Mouse (Mus musculus): ENCODE measurements around the gene Stk24.
A peak's percentile ranks its signal among the peaks of the same experiment; 100 is the strongest.

Stk24 gene

DNA sequence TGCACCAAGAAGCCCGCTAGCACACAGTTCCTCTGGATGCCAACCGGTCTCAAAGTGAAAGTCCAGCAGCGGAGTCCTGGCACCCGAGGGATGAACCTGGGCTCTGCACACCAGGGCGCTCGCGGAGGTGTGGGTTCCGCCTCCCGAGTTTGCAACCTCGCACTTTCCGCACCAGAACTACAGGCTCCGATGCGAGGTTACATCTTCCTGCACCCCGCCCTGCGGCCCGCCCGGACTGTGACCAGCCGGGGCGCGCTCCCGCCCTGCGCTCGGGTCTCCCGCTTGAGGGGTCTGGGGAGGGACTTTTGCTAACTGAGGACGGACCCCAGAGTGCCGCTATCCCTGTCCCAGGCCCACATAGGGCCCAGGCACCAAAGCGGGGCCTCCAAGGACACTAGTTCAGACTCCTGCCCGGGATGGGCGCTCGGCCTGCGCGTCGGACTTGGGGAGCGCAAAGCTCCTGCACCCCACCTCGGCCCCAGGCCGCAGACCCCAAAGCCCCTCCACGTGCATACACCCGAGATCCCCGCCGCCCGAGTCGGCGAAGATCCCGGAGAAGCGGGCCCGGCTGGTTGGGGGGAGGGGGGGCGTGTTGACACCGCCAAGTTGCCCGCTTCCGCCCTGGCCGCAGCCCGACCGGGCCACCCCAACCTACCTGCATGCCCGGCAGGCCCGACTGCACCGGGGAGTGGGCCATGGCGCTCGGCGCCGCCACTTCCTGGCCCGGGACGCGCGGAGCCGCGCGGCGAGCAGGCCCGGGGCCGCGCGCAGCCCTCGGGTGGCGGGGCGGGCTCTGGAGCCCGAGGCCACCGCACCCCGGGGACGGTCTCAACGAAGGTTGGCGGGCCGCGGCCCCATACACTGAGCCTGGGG, 1.3 kb downstream of the Stk24 start:
- DNase-seq: peak; percentile 24

DNA sequence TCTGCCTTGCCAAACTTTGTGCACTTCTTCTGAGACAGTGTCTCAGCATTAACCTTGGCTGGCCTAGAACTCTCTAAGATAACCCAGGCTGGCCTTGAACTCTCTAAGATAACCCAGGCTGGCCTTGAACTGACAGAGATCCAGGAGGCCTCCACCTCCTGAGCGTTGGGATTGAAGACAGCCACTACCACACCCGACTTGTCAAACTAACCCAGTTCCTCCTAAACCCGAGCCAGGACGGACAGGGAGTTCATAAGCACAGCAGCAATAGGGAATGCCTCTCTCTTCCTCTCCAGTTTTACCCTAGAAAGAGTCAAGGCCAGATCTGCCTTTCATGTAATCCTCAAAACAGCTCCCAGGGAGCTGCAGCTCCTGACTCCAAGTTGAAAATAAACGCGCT, 3.2 kb downstream of the Stk24 start:
- no peak for DNase-seq

DNA sequence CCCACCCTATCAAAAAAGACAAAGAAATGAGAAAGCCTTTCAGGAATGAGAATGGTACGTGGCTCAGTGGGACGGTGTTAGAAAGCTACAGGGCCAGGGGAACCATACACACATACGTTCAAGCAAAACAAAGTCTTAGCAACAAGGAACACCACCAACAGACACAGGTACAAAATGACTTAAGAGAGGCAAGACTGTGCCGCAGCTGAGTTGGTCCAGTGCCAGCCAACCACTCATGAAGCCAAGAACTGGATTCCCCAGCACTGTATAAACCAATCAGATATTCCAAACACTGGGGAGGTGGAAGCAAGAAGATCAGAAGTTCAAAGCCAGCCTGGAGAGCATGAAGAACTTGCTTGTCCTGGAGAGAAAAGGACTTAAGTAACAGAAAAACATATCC, 5.9 kb downstream of the Stk24 start:
- DNase-seq: peak; percentile 23

DNA sequence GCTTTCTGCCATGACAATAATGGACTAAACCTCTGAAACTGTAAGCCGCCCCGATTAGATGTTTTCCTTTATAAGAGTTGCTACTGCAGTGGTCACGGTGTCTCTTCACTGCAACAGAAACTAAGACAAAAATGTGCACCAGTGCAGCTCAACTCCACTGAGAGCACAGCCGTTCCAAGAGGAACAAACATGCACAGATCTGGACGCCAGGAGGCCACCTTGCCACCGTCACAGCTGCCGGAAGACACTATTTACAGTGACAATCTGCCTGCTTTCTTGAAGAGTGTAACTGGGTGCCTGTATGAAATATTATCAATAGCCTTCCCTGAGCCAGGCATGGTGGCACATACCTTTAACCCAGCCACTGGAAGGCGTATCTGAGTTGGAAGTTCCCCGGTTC, 6.8 kb downstream of the Stk24 start:
- no peak for DNase-seq

DNA sequence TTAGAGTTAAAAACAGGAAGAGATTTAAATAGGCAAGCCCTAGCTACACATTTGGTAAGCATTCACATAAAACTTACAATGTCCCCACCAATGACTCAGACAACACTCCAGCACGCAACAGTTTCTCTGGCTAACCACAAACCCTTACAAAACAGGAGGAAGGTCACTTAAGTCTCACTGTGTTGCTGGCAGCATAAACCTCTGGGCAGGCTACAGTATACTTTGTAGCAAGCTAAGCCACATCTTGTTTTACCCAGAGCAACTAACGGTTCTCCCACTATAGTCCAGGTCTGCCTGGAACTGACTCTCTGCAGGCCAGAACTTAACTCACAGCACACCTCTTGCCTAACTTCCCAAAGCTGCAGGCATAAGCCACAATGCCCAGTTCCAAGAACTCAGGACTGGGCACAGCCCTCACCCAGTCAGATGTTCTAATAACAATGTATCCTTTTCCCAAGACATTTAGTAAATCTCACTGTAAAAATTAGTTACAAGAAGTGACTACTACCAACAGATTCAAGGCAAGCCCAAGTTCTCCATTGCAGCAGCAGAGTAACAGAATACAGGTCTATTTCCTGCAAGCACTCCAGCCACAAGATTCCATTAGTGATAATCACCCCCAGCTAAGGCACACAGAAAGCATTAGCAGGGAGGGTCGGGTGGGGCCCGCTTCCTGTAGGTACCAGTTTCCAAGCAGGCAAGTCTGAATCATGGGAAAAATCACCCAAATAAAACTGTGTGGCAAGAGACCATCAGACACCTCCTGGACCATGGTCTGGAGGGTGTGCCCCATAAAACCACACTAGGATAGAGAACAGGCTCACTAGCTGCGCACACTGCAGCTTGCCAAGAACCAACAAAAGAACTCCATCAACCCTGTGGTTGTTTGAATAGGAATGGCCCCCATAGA, 7.6 kb downstream of the Stk24 start:
- DNase-seq: no peak

DNA sequence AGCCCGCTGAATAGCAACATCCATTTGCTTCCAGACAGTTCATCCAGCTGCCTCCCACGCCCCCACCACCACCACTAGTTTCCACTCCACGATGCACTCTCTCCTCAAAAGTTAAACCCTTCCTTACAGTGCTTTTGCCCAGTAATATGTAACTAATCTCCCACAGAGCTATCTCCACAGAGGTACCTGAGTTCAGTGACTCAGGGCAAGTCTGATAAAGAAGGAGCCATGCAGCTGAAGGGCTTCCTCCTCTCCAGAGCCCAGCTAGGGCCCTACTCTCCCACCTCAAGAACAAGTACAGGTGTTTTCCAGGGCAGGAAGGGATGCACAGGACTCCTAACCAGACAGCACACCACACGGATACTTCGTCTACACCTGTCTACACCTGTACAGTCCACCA, 10.4 kb downstream of the Stk24 start:
- no peak for DNase-seq

DNA sequence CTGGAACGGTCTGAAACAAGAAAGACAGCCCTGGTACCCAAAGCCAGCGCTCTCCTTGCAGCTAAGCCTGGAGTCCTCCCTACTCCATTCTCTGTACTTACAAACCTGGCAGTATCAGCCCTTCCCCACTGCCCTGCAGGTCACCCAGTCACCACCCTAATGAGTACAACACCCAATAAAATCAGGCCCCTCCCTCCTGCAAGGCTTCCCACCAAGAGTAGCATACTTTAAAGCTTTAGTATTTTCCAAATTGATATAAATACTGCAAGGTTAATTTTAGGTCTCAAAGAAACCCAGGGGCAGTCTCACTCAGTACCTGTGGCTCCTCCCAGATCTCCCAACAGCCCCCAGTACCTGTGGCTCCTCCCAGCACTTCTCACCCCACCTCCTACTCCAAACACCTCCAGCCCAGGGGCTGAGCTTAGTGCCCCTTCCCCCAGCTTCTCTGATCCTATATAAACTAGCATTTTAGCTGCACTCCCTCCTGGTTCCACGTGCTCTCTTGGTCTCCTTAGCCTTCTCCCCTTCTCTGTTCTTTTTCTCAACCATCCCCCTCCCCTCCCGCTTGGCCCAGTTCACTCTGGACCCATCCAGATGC, 11.6 kb downstream of the Stk24 start:
- no peak for DNase-seq

DNA sequence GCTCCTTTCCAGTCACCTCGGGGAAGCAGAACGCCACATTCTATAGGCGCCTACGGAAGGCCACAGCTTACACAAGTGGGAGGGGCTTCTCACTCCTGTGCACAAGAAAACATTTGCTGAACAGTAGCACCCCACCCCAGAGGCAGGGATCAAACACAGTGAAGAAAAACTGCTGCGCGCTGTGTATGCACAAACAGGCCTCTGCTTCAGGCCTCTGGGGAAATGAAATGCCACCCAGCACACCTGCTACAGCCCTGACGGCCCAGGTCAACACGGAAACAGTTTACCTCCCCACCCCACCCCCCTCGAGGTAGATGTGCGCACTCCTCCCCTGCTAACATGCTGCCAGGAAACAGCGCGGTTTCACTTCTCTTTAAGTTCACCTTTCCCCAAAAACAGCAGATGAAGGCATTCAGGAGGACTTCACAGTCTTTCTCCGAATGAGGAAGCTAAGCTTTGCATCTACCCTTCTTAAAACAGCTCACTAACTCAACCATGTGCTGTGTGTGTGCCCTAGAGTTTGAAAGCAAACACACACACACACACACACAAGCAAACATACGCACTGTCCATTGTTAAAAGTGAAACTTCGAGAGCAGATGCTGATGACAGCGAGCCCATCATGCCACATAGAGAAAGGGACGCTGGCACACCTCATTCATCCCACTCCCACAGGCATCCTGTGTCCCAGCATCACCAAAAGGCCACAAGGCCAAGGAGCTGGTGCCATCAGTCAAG, 13.7 kb downstream of the Stk24 start:
- DNase-seq: no peak

DNA sequence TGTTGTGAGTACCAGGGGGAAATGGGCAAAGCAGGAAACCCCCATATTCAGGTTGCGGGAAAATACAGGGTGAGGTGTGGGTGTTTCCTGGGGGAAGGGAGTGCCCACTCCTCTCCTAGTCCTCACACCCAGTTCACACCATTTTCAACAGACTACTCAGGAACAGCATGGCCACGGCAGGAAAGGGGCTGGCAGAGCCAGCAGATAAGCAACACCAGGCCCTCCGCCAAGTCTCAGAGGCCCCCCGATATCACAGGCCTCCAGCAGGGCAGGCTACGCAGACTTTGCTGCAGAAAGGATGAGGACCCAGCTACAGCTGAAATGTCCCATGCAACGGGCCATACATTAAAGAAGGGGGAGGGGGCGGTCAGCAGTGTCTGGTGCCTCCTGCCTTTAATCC, 14.4 kb downstream of the Stk24 start:
- DNase-seq: no peak

DNA sequence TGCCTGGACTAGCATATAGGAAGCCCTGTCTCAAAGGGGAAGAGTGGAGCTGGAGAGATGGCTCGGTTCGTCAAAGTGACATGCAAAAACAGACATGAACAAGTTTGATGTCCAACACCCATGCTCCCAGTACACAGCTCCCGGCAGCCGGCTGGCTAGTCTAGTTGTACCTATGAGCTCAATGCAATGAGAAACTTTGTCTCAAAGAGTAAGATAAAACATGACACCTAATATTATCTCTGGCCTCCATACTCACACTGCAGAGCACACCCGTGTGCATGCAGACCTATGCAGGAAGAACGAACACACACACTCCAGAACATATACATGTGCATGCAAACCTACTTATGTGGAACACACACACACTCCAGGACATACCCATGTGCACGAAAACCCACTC, 15.5 kb downstream of the Stk24 start:
- DNase-seq: no peak

DNA sequence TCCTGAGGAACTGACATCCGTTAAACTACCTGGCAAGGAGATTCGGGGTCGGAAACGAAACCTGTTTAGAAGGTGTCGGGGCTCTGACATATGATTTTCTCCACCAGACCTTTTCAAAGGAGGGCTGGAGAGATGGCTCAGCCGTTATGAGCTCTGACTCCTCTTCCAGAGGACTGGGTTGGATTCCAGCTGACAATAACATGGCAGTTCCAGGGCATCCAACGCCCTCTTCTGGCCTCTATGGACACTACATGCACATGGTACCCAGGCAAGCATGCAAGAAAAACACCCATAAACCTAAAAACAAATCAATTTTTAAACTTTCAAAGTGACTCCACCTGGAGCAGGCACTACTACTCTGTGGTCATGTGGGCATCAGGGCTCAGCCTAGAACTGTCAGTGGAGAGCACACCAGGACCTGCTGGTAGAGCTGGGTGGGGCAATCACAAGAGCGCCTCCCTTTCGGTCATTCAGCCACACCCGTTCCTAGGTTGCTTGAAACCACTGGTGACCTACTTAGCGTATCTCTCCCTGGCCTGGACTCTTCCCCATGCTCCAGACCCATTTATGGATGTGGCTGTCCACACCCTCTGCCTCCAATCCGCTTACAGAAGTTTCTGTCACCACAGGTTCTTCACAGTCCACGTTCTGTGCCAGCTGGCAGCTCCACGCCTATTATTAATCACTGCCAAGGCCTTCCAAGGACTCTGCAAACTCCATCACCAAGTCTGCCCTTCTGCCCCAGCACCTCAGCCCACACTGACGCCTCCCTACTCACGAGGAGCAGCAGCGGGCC, 18.3 kb downstream of the Stk24 start:
- DNase-seq: no peak

DNA sequence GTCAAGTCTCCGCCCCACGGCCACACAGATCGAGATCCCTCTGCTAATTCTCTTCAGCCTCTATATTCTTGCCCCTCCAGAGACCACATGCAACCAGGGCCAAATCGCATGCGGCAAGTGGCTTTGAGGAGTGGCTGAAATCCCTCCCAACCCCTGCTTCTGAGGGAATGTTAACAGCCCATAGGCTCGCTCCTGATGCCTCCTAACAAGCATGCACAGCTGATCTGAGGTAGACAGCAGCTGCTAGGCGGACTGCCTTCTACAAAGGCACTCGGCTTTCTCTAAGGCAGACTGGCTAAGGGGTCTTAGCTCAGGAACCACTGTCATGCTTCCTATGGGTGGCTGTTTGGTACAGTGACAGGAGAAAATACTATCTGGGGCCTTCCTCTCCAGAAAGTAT, 20.0 kb downstream of the Stk24 start:
- no peak for DNase-seq

DNA sequence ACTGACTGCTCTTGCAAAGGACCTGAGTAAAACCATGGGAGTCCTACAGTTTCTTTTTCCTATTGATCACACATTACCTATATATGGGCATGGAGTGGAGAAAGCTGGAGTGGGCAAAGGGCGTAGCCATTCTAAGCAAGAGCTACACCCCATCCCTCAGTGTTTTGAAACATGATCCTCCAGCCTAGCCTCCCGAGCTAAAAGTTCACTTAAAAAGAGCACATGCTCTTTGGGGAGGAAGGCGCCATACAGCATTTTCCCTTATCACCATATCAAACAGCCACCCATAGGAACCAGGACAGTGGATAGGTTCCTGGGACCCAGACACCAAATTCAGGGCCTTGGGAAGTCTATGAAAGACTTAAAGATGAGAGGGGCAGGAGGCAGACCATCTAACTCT, 20.8 kb downstream of the Stk24 start:
- no peak for DNase-seq

DNA sequence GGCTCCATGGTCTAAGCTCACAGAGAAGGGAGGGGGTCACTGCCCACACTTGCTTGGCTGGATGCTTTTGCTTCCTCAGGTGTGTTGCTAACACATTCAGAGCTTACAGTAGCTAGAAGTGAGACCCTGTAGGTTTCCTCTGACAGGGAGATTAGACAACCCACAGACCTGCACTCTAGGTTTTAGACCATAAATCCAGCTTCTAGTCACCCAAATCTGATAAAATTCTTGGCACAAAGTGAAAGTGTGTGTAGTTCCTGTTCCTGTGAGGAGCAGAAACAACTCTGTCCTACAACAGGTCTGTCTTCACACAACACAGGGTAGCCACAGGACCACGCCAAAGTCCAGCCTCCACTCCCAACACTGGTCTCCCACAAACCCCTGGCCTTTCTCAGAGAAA, 21.5 kb downstream of the Stk24 start:
- no peak for DNase-seq

DNA sequence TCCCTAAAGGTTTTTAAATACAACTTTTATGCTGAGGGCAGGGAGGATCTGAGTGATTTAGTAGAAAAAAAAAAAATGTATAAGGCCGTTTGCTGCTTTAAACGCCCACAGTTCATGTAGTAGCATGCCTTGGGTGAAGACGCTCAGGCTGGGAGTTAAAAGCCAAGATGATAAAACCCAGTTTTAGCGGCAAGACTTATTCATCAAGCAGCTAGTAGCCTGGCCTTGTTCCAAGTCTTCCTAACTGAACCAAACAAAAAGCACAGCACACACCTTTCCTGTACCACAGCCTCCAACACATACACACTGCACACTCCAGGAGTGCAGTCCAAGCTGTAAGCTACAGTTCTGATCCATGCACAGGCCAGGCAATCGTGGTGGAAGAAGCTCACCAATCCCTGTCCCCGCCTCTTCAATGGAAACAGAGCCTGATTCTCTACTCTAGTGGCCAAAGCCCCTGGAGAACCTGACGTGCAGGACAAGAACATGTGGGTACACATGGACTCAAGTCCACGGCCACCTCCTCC, 23.4 kb downstream of the Stk24 start:
- DNase-seq: no peak

DNA sequence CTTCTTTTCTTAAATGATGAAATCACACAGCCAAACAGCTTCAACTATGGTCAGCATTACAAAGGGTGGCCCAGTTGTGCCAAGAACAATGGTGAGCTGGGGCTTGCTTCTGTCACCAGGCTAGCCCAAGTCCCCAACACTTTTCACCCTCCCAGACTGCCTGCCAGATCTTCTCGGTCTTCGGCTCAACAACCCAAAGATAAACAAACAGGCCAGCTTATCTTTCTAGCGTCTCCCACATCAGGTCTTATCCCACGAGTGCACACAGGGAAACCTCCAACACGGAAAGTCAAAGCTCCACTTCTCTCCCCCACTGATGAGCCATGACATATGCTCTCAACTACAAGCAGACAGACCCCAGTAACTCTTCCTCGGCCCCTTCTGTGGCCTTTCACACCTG, 24.1 kb downstream of the Stk24 start:
- DNase-seq: no peak

DNA sequence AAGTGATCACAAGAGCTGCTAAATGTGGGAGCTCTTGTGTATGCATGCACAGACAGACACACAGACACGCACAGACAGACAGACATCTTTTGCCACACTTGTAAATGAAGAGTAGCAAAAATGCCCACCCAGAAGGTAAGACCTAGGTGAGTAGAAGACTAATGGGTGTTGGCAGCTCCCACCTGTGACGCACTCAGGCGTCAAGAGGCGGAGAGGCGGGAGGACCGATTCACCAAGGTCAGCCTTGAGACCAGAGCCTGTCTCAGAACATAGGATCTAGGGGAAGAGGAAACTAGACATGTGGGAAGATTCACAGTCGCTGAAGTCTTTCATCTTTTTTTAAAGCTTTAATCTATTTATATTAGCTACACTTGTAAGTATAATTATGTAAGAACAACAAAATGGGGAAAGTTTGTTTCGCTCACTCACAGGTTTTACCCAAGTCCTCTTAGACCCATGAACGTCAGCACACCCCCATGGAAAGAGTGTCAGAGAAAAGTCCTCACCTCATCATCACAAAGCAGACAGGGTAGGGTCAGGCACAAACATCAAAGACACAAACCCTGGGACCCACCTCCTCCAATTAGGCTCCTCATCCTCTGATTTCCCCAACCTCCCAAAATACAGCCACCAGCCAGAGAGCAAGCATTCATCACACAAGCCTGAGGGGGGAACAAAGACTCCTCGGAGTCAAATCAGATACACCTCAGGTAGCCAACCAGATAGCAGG, 26.0 kb downstream of the Stk24 start:
- no peak for DNase-seq

DNA sequence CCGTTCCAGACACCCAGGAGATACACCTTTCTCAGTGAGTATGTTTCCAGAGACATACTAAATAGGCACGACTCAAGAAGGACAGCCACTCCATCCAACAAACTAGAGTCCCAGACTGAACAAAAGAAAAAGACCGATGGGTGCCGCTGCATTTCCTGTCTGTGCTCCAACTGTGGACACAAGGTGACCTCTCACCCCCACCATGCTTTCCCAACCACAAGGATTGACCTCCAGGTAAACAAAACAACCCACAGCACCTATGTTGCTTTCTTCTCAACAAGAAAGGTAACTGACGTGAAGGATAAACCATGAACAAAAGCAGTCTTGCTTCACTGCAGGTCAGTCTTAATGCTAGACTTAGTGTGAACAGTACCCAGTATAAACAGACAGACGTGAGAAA, 27.1 kb downstream of the Stk24 start:
- no peak for DNase-seq

DNA sequence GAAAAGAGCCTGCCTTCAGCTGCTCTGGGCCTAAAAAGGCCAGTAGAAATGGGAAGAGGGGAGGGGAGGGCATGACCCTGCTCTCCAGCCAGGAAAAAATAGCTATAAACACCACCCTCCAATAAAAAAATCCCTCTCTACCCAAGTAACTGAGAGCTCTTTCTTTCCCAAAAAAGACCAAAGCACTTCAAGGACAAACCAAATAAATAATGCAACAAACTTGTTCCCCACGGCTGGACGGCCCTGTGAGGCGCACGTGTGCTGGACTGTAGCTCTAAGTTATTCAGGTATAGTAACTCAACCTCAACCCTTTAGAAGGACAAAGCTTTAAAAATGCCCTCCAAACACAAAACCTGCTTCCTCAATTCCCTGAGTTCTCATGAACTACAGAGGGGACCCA, 28.1 kb downstream of the Stk24 start:
- DNase-seq: no peak

DNA sequence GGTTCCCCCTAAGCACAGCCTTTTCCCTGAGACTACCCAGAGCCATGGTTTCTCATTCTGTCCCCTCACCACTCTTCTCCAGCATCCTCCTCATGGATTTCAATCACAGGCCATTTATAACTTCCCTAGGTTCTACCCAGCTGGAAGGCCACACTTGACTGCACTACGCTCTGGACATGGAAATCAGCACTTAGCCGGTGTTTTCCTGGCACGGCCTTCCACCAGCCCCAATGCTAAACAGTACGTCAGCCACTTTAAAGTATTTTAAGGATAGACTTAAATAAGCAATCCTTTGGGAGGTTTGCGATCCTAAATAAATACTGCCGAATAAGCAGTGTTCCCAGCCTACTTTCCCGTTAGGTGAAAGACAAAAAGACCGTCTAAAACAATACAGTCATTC, 29.8 kb downstream of the Stk24 start:
- DNase-seq: no peak

DNA sequence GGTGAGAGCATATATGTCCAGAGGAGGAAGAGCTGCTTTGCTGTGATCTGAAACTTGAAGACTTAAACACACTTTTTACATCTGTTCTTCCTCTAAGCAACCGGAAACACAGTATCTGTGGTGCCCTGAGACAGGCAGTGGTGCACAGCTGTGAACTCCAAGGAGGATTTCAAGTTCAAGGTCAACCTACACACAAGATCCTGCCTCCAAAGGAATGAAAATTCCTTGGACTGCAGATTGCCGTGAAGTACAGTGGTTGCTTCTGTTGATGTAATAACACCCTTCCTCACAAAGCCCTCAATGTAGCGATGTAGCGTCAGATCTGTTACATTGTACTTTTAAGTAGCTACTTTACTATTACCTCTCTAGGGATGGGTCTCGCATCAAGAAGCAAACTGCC, 30.5 kb downstream of the Stk24 start:
- no peak for DNase-seq

All from right cerebral cortex, postnatal 4 days (tissue).